Mouse (Mus musculus) liver, embryonic 13.5 days (tissue): ENCODE measurements around the gene Fam120a. TPM values are rescaled to one million over a fixed set of nuclear protein-coding genes. Genes with fewer than 3 reads are reported as not detected.

Experiments
- ATAC-seq: fragments of 200-750 bp; cut with Nextera tagmentation; 2 replicates; pipeline ENCODE4 v1.8.0; 2017; ENCODE audit warnings: low read depth, mild to moderate bottlenecking, moderate number of reproducible peaks, moderate library complexity
- DNase-seq: peaks from one replicate; pipeline ENCODE4 v3.0.0; 2022
- H3K27ac ChIP-seq: fragments of 300-500 bp; sonication (generic); 2 replicates; pipeline ENCODE4 v1.5.1; 2015; ENCODE audit warnings: moderate library complexity, mild to moderate bottlenecking, inconsistent platforms
- H3K27me3 ChIP-seq: fragments of 300-500 bp; sonication (generic); 2 replicates; pipeline ENCODE4 v1.6.1; 2015; ENCODE audit warnings: mild to moderate bottlenecking, inconsistent platforms
- H3K36me3 ChIP-seq: fragments of 300-500 bp; sonication (generic); 2 replicates; pipeline ENCODE4 v1.6.1; 2015; ENCODE audit warnings: mild to moderate bottlenecking, inconsistent platforms
- H3K4me1 ChIP-seq: fragments of 300-500 bp; sonication (generic); replicated peaks from 2 replicates; pipeline ENCODE4 v1.6.1; 2015; ENCODE audit warnings: inconsistent platforms
- H3K4me2 ChIP-seq: fragments of 300-500 bp; sonication (generic); 2 replicates; pipeline ENCODE4 v1.6.1; 2015; ENCODE audit warnings: inconsistent platforms, mild to moderate bottlenecking, moderate library complexity
- H3K4me3 ChIP-seq: fragments of 300-500 bp; sonication (generic); replicated peaks from 2 replicates; pipeline ENCODE4 v1.5.1; 2015; ENCODE audit warnings: mild to moderate bottlenecking, inconsistent platforms
- H3K9ac ChIP-seq: fragments of 300-500 bp; sonication (generic); 2 replicates; pipeline ENCODE4 v1.6.1; 2015; ENCODE audit warnings: mild to moderate bottlenecking, inconsistent platforms
- H3K9me3 ChIP-seq: fragments of 300-500 bp; sonication (generic); replicated peaks from 2 replicates; pipeline ENCODE4 v1.6.1; 2016; ENCODE audit warnings: inconsistent platforms
- WGBS: fragments of 180-500 bp; shearing (Covaris S2); methylation state at CpG from one replicate; pipeline ENCODE4 v1.1.7; 2015; ENCODE audit not compliant: insufficient replicate concordance; 5-methylcytosine and 5-hydroxymethylcytosine counted together
- polyA plus RNA-seq: library from polyadenylated mRNA; unstranded; fragments of >200 nt; fragmentation: Nextera tagmentation; extraction: Ambion mirVana; gene quantifications from 2 replicates; pipeline ENCODE4 v1.2.1, GENCODE M21; 2015

Fam120a gene
- 16.6 and 17.8 TPM in 2 replicates for polyA plus RNA-seq

DNA sequence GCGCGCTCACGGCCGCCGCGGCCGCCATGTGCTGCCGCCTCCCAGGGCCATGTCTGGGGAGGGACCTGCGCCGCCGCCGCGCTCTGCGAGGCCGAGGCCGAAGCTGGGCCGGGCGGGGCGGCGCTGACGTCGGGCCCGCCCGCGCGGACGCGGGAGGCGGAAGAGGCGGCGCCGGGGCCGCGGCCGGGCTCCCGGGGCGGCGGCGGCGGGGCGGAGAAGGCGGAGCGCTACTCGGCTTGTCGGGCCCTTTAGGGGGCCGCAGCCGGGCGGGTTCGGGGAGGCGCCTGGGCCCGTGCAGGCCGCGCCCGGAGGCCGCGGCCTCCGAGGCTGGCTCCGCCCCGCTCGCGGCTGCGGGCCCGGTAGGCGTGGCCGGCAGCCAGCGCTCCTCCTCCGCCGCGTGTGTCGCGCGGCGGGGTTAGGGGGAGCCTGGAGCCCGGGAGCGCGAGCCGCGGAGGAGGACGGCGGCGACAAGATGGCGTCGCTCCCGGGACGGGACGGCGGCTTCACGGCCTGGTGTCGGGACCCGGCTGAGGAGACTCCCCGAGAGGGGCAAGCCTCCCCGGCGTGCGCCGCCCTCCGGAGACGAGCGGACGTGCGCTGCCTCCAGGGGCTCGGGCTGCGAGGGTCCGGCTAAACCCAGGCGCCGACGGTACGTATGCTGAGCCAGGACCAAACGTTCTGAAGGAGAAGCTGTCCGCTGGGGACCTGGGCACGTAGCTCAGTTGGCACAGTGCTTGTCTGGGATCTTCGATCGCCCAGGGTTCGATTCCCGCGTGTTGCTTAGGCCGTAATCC lies at the start of gene Fam120a:
Fam120a (minus strand) TSS at position 62 of the 794 bp plus-strand sequence.
- Histone ChIP-seq H3K27ac (peak within 1 kb of the TSS; percentile 96), H3K27me3 (no peaks in the 10 kb centered on the region), H3K4me3 (peak within 1 kb of the TSS; percentile 99), H3K4me2 (peak within 1 kb of the TSS; percentile 93), H3K36me3 (peaks cover 13% of the 10 kb centered on the region), H3K9ac (peak within 1 kb of the TSS; percentile 99), H3K4me1 (peaks cover 67% of the 10 kb centered on the region), H3K9me3 (no peaks in the 10 kb centered on the region)
- ATAC-seq (peak; percentile 92), DNase-seq (peak; percentile 83)
- under 1% methylated on average over 87 of the region's 116 CpGs for WGBS

DNA sequence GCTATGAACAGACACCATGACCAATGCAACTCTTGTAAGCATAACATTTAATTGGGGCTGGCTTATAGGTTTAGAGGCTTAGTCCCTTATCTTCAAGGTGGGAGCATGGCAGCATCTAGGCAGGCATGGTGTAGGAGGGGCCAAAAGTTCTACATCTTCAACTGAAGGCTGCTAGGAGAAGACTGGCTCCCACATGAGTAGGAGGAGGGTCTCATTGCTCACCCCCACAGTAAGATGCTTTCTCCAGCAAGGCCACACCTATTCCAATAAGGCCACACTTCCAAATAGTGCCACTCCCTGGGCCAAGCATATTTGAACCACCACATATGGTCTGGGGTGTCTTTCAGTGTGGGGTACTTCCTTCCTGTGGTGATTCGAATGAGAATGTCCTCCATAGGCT lies 49.6 kb upstream of the Fam120a start:
- WGBS, result 63% methylated on average over 1 of the region's 1 CpGs
- Histone ChIP-seq H3K4me1 (peaks cover 20% of the 10 kb centered on the region), H3K9me3 (no peaks in the 10 kb centered on the region; the same call in 1 of the 2 replicates), H3K36me3 (no peaks in the 10 kb centered on the region), H3K4me2 (no peak overlapping the region), H3K27ac (no peak overlapping the region), H3K4me3 (no peak overlapping the region), H3K9ac (no peak overlapping the region), H3K27me3 (0 out of 2 replicates have a peak, but pooled peaks cover 4% of the 10 kb centered on the region)
- ATAC-seq (no peak), DNase-seq (no peak)

DNA sequence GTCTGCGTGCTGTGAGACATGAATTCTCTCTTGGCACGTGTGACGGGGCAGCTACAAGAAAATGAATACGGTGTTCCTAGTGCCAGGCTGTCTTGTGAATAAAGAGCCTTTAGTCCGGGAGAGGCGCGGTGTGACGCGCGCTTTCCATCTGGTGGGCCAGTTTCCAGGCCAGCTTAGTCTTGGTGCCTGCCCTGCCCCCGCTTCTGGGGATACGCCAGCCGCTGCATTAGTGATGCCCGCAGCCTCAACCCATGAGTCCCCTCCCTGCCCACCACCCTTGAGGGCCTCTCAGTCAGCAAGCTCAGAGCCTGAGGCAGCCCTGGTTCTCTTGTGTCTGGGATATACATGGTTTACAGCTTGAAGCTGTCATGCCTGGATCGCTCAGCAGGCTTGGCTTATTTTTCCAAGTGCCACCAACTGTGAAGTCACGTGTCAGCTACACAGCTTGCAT lies 48.5 kb upstream of the Fam120a start:
- Histone ChIP-seq H3K9me3 (no peaks in the 10 kb centered on the region; the same call in 1 of the 2 replicates), H3K4me3 (peak overlapping the region; percentile 16), H3K27me3 (0 out of 2 replicates have a peak, but pooled peaks cover 4% of the 10 kb centered on the region), H3K27ac (no peak overlapping the region), H3K9ac (no peak overlapping the region), H3K36me3 (no peaks in the 10 kb centered on the region), H3K4me2 (peak overlapping the region; percentile 56), H3K4me1 (peaks cover 20% of the 10 kb centered on the region)
- ATAC-seq (no peak), DNase-seq (no peak)
- 32% methylated on average over 16 of the region's 16 CpGs for WGBS

DNA sequence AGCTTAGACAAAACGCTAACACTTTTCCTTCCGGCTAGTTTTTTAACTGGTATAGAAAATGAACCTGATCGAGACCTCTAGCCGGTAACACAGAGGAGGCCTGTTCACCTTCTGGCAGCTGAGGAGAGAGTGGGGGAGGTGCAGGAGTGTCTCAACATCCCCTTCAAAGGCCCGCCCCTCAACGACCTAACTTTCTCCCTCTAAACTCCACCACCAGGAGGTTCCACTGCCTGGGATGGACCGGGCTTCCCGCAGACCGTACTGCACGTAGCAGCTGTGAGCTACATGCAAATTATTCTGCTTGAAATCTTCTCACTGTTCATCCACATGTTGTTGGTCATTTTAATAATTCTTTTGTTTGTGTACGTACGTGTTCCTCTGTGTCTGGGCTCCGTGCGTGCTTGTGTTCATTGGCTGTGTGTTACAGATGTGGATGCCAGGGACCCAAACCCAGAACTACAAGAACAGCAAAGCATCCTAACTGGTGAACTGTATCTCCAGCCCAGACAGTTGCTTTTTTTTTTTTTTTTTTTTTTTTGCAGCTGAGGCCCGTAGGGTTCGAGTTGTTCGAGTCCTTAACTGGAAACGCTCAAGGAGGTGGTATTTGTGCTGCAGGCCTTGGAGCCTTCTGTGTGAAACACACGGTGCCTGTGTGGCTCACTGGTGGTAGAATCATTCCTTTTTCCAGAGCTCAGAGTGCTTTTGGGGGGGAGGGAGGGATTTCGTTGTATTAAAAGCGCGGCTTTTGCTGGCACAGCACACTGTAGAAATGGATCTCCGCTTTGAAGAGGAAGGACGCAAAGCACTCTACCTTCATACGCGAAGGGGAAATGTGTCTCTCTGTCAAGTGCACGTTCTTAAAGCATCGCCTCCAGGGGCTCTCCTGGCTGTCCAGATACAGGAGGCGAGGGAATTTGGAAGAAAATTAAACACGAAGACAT lies 47.8 kb upstream of the Fam120a start:
- DNase-seq, result peak; percentile 15
- 13% methylated on average over 30 of the region's 30 CpGs for WGBS

DNA sequence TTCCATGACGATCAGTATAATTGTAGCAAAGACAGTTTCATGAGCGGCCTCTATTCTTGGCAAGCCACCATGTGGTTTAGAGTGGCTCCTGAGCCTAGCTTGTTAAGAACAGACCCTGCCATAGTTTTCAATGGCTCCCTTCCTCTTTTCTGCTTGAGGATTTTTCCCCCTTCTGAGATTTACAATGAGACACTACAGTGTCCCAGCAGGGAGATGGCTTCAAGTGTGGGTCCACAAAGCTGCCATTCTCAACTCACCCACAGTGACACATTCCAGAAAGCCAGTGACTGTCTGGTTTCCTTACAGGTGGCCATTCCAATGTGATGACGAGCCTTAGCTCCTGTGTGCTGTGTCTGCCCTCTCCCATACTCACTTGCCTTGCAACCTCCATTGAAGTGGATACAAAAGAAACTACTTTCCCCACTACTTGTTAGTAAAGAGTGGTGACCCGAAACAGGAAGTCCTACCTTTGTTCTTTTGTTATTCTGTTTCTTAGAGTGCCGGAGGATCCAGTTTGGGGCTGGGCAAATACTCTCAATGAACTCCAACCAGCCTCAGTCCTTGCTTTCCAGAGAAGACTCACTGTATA lies 45.5 kb upstream of the Fam120a start:
- Histone ChIP-seq H3K36me3 (no peaks in the 10 kb centered on the region), H3K4me3 (no peak overlapping the region), H3K9me3 (no peaks in the 10 kb centered on the region; the same call in 1 of the 2 replicates), H3K9ac (no peak overlapping the region), H3K4me2 (no peak overlapping the region), H3K4me1 (peaks cover 14% of the 10 kb centered on the region), H3K27me3 (0 out of 2 replicates have a peak, but pooled peaks cover 7% of the 10 kb centered on the region), H3K27ac (no peak overlapping the region)
- DNase-seq (no peak), ATAC-seq (no peak)
- 51% methylated on average over 5 of the region's 5 CpGs for WGBS

More for the DNA sequence above, 47.8 kb upstream of the Fam120a start:
- Histone ChIP-seq H3K9ac (no peak overlapping the region), H3K4me2 (peak overlapping the region; percentile 56), H3K9me3 (no peaks in the 10 kb centered on the region; the same call in 1 of the 2 replicates), H3K4me1 (peaks cover 20% of the 10 kb centered on the region), H3K36me3 (no peaks in the 10 kb centered on the region), H3K27me3 (0 out of 2 replicates have a peak, but pooled peaks cover 4% of the 10 kb centered on the region), H3K4me3 (peak overlapping the region; percentile 18), H3K27ac (no peak overlapping the region)
- ATAC-seq, result peak; percentile 45; the same call in 1 of the 2 replicates

DNA sequence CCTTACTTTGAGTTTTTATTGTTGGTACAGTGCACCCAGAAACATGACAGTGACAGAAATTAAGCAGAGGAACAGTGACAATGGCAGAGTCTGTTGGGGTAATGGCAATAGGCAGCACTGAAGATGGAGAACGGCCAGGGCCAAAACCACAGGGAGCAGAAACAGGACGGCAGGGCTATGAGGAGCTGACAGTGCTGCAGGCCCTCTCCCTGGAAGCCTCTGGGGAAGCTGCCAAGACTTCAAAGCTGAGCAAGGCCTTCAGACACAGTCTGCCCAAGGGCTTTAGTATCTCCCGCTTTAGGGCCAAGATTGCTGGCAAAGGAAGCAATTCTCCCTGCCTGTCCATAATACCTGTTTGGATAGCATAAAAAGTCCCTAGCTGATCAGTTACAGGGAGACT lies 33.9 kb upstream of the Fam120a start:
- no peak overlapping the region for H3K9ac ChIP-seq
- no peak overlapping the region for H3K4me2 ChIP-seq
- DNase-seq, result no peak
- no peaks in the 10 kb centered on the region for H3K27me3 ChIP-seq
- ATAC-seq, result no peak
- no peaks in the 10 kb centered on the region for H3K9me3 ChIP-seq
- 55% methylated on average over 3 of the region's 3 CpGs for WGBS
- H3K4me1 ChIP-seq, result no peaks in the 10 kb centered on the region
- no peak overlapping the region for H3K27ac ChIP-seq
- H3K36me3 ChIP-seq, result no peaks in the 10 kb centered on the region
- no peak overlapping the region for H3K4me3 ChIP-seq

DNA sequence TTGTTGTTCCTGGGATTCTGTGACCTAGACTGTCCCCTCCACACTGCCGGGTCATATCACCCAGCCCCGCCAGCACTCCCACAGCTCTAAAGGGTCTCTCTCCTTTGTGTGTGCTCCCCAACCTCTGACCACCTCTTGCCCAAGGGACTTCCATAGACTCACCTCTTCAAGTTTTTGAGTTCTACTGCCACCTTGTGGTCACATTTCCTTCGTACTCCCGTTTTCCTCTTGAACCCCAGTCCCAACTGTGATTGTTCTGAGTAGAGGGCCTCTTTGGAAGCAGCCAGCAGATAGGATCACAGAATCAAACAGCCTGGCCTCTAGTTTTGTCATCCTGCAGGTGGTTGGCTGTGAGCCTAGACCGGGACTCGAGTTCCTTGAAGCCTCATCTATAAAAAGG lies 30.8 kb upstream of the Fam120a start:
- H3K36me3 ChIP-seq, result no peaks in the 10 kb centered on the region
- DNase-seq, result peak; percentile 37
- ATAC-seq, result 0 out of 2 replicates have a peak, but pooled peaks have one; percentile 20
- H3K4me2 ChIP-seq, result no peak overlapping the region
- no peaks in the 10 kb centered on the region for H3K9me3 ChIP-seq
- no peaks in the 10 kb centered on the region for H3K27me3 ChIP-seq
- H3K9ac ChIP-seq, result no peak overlapping the region
- H3K27ac ChIP-seq, result no peak overlapping the region
- no peaks in the 10 kb centered on the region for H3K4me1 ChIP-seq
- 12% methylated on average over 6 of the region's 6 CpGs for WGBS
- no peak overlapping the region for H3K4me3 ChIP-seq

DNA sequence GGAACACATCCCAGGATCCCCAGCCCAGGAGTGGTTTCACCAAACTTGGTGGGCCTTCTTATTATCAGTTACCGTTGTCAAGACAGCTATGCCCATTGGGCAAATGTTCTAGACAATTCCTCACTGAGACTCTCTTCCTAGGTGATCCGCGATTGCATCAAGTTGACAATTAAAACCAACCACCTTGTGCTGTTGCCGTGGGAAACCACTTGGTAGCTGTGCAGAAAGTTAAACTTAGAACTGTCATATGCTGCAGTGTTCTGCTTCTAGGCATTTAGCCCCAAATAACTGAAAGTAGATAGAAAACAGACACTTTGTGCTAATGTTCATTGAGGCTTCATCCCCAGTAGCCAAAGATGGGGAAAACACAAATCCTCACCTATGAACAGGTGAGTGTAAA lies 28.9 kb upstream of the Fam120a start:
- Histone ChIP-seq H3K36me3 (no peaks in the 10 kb centered on the region), H3K9ac (no peak overlapping the region), H3K27me3 (no peaks in the 10 kb centered on the region), H3K4me1 (no peaks in the 10 kb centered on the region), H3K4me2 (no peak overlapping the region), H3K9me3 (no peaks in the 10 kb centered on the region), H3K4me3 (no peak overlapping the region), H3K27ac (no peak overlapping the region)
- WGBS, result 78% methylated on average over 4 of the region's 4 CpGs
- ATAC-seq, result no peak
- DNase-seq, result no peak

DNA sequence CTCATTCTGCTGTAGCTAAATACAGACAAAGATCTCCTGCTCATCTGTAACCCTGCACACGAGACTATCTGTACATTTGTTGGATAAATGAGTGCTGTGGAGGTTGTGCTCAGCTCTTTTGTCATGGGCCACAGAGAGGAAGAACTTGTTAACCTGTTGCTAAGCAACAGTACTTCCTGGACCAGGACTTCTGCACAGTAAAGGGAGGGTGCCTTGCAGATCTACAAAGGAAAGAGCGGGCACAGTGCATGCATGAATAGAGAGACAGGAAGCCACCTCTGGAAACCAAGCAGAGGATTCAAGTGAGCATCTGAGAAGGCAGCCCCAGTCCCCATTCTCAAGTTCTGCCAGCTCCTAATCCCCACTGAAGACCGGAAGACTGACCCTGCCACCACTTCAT lies 27.1 kb upstream of the Fam120a start:
- Histone ChIP-seq H3K9ac (no peak overlapping the region), H3K4me1 (no peaks in the 10 kb centered on the region), H3K27me3 (no peaks in the 10 kb centered on the region), H3K4me2 (no peak overlapping the region), H3K4me3 (no peak overlapping the region), H3K27ac (no peak overlapping the region), H3K36me3 (no peaks in the 10 kb centered on the region), H3K9me3 (no peaks in the 10 kb centered on the region)
- DNase-seq (no peak), ATAC-seq (no peak)
- WGBS, result 25% methylated on average over 3 of the region's 3 CpGs

DNA sequence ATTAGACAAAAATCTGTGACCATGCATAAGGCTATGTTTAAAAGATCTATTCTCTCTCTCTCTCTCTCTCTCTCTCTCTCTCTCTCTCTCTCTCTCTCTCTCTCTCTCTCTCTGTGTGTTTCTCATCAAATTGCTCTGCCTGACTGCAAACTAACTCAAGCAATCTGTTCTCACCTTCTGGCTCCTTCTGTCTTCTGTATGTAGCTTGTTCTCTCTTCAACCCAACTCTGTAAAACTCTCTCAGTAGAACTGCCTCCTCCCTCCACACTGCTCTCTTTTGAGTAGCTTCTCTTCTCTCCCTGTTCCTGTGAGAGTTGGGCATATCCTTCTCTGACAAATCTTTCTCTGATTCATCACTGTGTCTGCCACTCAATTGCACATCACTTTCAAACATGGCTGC lies 25.1 kb upstream of the Fam120a start:
- H3K4me3 ChIP-seq, result no peak overlapping the region
- H3K4me1 ChIP-seq, result no peaks in the 10 kb centered on the region
- no peak overlapping the region for H3K9ac ChIP-seq
- no peaks in the 10 kb centered on the region for H3K27me3 ChIP-seq
- ATAC-seq (no peak), DNase-seq (no peak)
- no peak overlapping the region for H3K4me2 ChIP-seq
- no peak overlapping the region for H3K27ac ChIP-seq
- H3K9me3 ChIP-seq, result no peaks in the 10 kb centered on the region
- H3K36me3 ChIP-seq, result no peaks in the 10 kb centered on the region

DNA sequence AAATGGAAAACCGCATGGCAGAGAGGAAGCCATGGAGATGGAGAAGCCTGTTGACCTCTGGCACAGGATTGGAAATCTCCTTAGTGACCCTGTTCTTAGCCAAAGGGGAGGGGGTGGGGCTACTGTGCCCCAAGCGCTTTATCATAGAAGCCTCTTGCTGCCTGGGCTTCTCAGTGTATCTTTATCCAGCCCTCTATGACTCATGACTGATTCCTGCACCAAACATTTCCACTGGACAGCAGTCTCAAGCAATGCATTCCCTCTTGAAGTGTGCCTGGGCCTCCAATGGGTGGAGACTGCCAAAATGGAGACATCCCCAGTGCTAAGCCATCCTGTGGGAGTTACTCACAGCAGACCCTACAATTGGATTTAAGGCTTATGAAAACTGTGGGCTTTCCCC lies 22.3 kb upstream of the Fam120a start:
- no peak overlapping the region for H3K4me2 ChIP-seq
- no peak for ATAC-seq
- H3K9me3 ChIP-seq, result no peaks in the 10 kb centered on the region
- 79% methylated on average over 2 of the region's 2 CpGs for WGBS
- H3K27me3 ChIP-seq, result no peaks in the 10 kb centered on the region
- no peak overlapping the region for H3K9ac ChIP-seq
- DNase-seq, result no peak
- H3K4me3 ChIP-seq, result no peak overlapping the region
- H3K4me1 ChIP-seq, result no peaks in the 10 kb centered on the region
- H3K36me3 ChIP-seq, result no peaks in the 10 kb centered on the region
- H3K27ac ChIP-seq, result no peak overlapping the region
